Mouse (Mus musculus) adrenal gland, adult 2 months (tissue): ENCODE data around the gene Nrm. TPM values are rescaled to one million over a fixed set of nuclear protein-coding genes. Genes with fewer than 3 reads are reported as not detected.
A peak's percentile ranks its signal among the peaks of the same experiment; 100 is the strongest.
"Not testable (repeated sequence)": the region's sequence is repeated elsewhere in the genome, so short reads cannot be mapped to it uniquely, and the experiment has no call there.

Experiments used
- DNase-seq: peaks from one replicate; pipeline ENCODE4 v3.0.0; 2021
- polyA plus RNA-seq: library from polyadenylated mRNA; depleted of rRNA; stranded (reverse); fragments of >200 nt; gene quantifications from 2 replicates; pipeline ENCODE4 v1.2.3, GENCODE M21; 2012
- total RNA-seq, 2 experiments: library from RNA; stranded (reverse); gene quantifications; 2 replicates each; pipeline ENCODE4 v1.2.3; 2021

Gene Nrm
- total and polyA plus RNA-seq, 3 experiments = 3.3 to 11.7 (median 4.8) TPM

- DNase-seq = no peak
These were observed 26.3 kb upstream of the Nrm start for GRCm38 (mm10) chr17:35834696-35835422.

- DNase-seq = no peak
These were observed 25.5 kb upstream of the Nrm start for GRCm38 (mm10) chr17:35835424-35836140.

GRCm38 (mm10) chr17:35836178-35836965 lies 24.7 kb upstream of the Nrm start:
- peak; percentile 81 for DNase-seq

- peak; percentile 90 for DNase-seq
These were observed 24.1 kb upstream of the Nrm start for GRCm38 (mm10) chr17:35836991-35837422.

- DNase-seq = peak; percentile 64
These were observed 23.6 kb upstream of the Nrm start for GRCm38 (mm10) chr17:35837487-35837886.

GRCm38 (mm10) chr17:35838122-35838544 lies 23.0 kb upstream of the Nrm start, which contains the start of gene Tubb5:
Gene Tubb5 (minus strand): TSS chr17:35838306.
- DNase-seq = peak; percentile 97

GRCm38 (mm10) chr17:35838570-35838969 lies 22.5 kb upstream of the Nrm start:
- no peak for DNase-seq

- not testable (repeated sequence) for DNase-seq
These were observed 22.1 kb upstream of the Nrm start for GRCm38 (mm10) chr17:35839002-35839401.

GRCm38 (mm10) chr17:35840561-35840960 lies 20.6 kb upstream of the Nrm start:
- DNase-seq = no peak

GRCm38 (mm10) chr17:35841076-35841950 lies 19.8 kb upstream of the Nrm start, which contains the start of gene Mdc1:
Gene Mdc1 (plus strand): TSS chr17:35841515.
- DNase-seq = peak; percentile 99

- DNase-seq = no peak
These were observed 19.1 kb upstream of the Nrm start for GRCm38 (mm10) chr17:35842006-35842405.

- DNase-seq = no peak
These were observed 17.6 kb upstream of the Nrm start for GRCm38 (mm10) chr17:35843514-35843913.

- no peak for DNase-seq
These were observed 13.0 kb upstream of the Nrm start for GRCm38 (mm10) chr17:35848112-35848511.

- no peak for DNase-seq
These were observed 10.1 kb upstream of the Nrm start for GRCm38 (mm10) chr17:35850974-35851373.

GRCm38 (mm10) chr17:35859371-35859770 lies 1.7 kb upstream of the Nrm start:
- no peak for DNase-seq

GRCm38 (mm10) chr17:35859835-35860234 lies 1.3 kb upstream of the Nrm start:
- DNase-seq = no peak

GRCm38 (mm10) chr17:35860831-35861197 lies 304 bp upstream of the Nrm start:
- no peak for DNase-seq

- DNase-seq = no peak
These were observed 3.8 kb downstream of the Nrm start for GRCm38 (mm10) chr17:35864832-35865353.

- DNase-seq = peak; percentile 85
These were observed 4.6 kb downstream of the Nrm start, which contains the start of gene Ppp1r18 for GRCm38 (mm10) chr17:35865481-35866280. Gene Ppp1r18 (plus strand): TSS chr17:35865593.

- DNase-seq = peak; percentile 87
These were observed 5.2 kb downstream of the Nrm start for GRCm38 (mm10) chr17:35866281-35866831.
